Mouse (Mus musculus): Measurements from ENCODE around the gene B3gnt2. TPM values are rescaled to one million over a fixed set of nuclear protein-coding genes. Genes with fewer than 3 reads are reported as not detected.

The B3gnt2 gene
- polyA plus RNA-seq, 1 experiment = 20.5 TPM

DNA sequence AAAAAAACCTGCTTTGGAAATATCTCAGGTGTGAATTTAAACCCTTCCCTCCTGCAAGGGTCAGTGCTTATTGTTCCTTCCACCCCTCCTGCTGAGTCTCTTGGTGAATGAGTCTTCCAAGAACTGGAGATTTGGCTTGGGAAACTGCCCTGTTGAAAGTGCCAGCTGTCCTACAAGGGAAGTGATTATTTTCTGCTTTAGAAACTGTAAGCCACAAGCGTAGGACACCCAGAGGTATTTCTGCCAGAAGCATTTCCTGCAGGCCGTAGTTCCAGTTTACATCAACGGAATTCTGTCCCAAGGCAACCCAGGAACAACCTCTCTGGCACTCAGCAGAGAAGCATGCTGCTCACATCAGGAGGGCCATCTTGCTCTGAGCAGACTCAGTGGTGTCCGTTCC, 12.6 kb upstream of the B3gnt2 start:
- TF ChIP-seq POLR2A (IDR thresholded peaks at IDR 0.05; ENCODE audit: borderline replicate concordance, low read depth, low read length) = no peak
- TF ChIP-seq CTCF (IDR thresholded peaks at IDR 0.05; ENCODE audit: low read depth, low read length) = no peak
- Histone ChIP-seq H3K4me1 (ENCODE audit: control insufficient read depth, insufficient read depth, low read length) (peaks cover 24% of the 10 kb centered on the region), H3K27ac (ENCODE audit: insufficient read depth, low read depth, low read length) (peak overlapping the region; percentile 7), H3K4me3 (ENCODE audit: insufficient read depth, low read length) (no peak overlapping the region)

DNA sequence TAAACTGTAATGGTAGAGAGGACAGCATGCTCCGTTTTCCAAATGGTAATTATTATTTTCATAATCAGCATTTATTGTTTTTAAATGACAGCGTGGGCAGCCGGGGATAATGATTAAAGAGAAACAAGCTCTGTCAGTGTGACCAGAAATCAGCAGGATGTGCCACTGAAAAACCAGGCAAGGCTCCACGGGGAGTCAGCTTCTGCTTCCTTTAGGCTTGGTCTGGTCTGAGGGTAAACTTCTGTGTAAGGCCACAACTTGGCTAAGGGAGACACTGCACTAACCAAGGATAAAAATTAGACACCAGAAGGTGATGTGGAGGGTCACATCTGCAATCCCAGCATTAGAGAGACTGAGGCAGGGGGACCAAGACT, 11.5 kb upstream of the B3gnt2 start:
- TF ChIP-seq CTCF (IDR thresholded peaks at IDR 0.05; ENCODE audit: low read depth, low read length) (no peak), POLR2A (IDR thresholded peaks at IDR 0.05; ENCODE audit: borderline replicate concordance, low read depth, low read length) (no peak)
- peaks cover 31% of the 10 kb centered on the region for H3K4me1 ChIP-seq (ENCODE audit: control insufficient read depth, insufficient read depth, low read length)
- peak overlapping the region; percentile 91 for H3K27ac ChIP-seq (ENCODE audit: insufficient read depth, low read depth, low read length)
- peak overlapping the region; percentile 56 for H3K4me3 ChIP-seq (ENCODE audit: insufficient read depth, low read length)

DNA sequence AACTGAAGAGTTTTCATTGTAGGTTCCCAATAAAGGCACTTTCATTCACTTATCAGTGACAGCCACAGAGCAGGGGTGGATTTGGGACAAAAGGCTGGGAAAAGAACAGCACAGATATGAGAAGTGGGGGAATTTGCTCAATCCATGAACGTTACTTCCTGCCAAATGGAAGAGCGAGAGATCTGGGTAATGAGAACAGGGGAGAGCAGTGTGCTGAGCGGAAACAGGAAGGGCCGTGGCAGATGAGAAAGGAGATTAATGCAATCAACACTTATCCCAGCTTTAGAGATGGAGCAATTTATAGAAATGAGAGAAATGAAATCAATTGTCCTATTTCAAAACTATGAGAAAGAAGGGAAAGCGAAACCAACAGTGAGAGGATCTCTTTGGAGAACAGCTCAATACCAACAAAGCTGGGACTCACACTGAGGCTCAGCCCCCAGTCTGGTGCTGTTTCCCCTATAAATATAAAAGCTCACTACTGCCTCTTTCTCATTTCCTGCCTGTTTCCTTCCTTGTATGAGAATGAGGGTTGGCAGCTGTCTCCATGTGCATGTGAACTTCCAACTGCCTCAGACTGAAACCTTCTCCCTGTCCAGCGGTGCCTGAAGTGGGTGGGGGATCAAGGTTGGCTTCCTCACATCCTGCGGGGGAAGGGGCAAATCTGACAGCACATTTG, 11.0 kb upstream of the B3gnt2 start:
- TF ChIP-seq POLR2A (IDR thresholded peaks at IDR 0.05; ENCODE audit: borderline replicate concordance, low read depth, low read length) (no peak), CTCF (IDR thresholded peaks at IDR 0.05; ENCODE audit: low read depth, low read length) (no peak)
- Histone ChIP-seq H3K4me3 (ENCODE audit: insufficient read depth, low read length) (peak overlapping the region; percentile 56), H3K27ac (ENCODE audit: insufficient read depth, low read depth, low read length) (peak overlapping the region; percentile 91), H3K4me1 (ENCODE audit: control insufficient read depth, insufficient read depth, low read length) (peaks cover 36% of the 10 kb centered on the region)

DNA sequence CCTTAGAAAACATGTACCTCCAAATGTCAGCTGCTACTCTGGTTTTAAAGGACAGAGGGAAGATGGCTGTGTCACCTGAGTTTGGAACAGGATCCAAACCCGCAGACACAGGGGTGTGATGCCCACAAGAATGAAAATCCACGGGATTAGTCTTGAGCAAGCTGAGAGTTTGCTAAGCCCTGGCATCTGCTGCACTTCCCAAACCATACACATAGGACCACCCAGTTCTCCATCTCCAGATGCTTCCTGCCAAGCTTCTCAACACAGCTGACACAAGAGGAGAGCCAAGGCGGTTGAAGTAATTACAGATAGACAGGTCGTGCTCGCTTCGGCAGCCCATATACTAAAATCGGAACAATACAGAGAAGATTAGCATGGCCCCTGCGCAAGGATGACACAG, 7.8 kb upstream of the B3gnt2 start:
- no peak overlapping the region for H3K27ac ChIP-seq (ENCODE audit: insufficient read depth, low read depth, low read length)
- H3K4me3 ChIP-seq (ENCODE audit: insufficient read depth, low read length) = no peak overlapping the region
- peaks cover 39% of the 10 kb centered on the region for H3K4me1 ChIP-seq (ENCODE audit: control insufficient read depth, insufficient read depth, low read length)
- TF ChIP-seq CTCF (IDR thresholded peaks at IDR 0.05; ENCODE audit: low read depth, low read length) (no peak), POLR2A (IDR thresholded peaks at IDR 0.05; ENCODE audit: borderline replicate concordance, low read depth, low read length) (no peak)

DNA sequence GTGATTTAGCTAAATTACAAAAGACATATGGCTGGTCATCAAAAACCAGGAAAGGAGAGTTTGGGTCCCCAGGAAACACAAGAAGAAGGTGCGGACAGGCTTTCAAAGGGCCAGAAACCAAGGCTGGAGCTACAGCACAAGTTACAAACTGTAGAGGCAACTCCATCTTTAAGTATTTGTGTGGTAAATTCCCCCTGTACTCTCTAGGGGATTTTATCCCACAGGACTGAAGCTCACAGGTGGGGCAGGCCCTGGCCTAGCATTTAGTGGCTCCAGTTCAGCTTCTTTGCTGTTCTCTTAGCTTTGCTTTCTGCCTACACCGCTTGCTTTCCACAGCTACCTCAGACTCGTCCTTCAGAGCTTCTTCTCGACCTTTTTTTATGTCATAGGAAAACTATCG, 6.9 kb upstream of the B3gnt2 start:
- TF ChIP-seq CTCF (IDR thresholded peaks at IDR 0.05; ENCODE audit: low read depth, low read length) (no peak), POLR2A (IDR thresholded peaks at IDR 0.05; ENCODE audit: borderline replicate concordance, low read depth, low read length) (no peak)
- no peak overlapping the region for H3K27ac ChIP-seq (ENCODE audit: insufficient read depth, low read depth, low read length)
- peaks cover 30% of the 10 kb centered on the region for H3K4me1 ChIP-seq (ENCODE audit: control insufficient read depth, insufficient read depth, low read length)
- no peak overlapping the region for H3K4me3 ChIP-seq (ENCODE audit: insufficient read depth, low read length)

DNA sequence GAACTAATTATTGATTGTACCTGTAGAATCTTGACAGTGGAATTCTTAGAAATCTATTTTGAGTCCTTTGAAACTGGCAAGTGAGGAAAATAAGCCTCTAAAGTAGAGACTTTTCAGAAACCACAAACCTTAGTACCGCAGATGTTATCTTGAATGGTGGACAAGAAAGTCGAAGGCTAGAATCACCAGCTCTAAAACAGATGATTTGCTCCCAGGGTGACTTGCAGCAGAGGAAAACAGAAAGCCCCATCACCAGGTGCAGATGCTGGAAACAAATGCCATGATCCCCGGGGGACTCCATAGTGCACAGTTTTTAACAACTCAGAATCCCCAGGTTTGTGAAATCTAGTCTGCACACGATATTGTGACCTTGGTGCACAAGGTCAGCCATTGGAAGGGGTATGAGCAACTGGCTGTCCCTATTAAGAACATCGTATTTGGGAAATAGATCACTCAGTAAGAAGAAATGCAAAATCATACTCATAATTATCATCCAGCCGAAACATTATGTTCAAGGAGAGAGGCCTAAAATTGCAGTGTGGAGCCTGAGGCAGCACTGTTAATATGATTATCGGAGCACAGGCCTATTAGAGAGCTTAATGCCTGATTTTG, 5.0 kb upstream of the B3gnt2 start:
- Histone ChIP-seq H3K27ac (ENCODE audit: insufficient read depth, low read depth, low read length) (no peak overlapping the region), H3K4me1 (ENCODE audit: control insufficient read depth, insufficient read depth, low read length) (peaks cover 30% of the 10 kb centered on the region), H3K4me3 (ENCODE audit: insufficient read depth, low read length) (no peak overlapping the region)
- TF ChIP-seq CTCF (IDR thresholded peaks at IDR 0.05; ENCODE audit: low read depth, low read length) (no peak), POLR2A (IDR thresholded peaks at IDR 0.05; ENCODE audit: borderline replicate concordance, low read depth, low read length) (no peak)

DNA sequence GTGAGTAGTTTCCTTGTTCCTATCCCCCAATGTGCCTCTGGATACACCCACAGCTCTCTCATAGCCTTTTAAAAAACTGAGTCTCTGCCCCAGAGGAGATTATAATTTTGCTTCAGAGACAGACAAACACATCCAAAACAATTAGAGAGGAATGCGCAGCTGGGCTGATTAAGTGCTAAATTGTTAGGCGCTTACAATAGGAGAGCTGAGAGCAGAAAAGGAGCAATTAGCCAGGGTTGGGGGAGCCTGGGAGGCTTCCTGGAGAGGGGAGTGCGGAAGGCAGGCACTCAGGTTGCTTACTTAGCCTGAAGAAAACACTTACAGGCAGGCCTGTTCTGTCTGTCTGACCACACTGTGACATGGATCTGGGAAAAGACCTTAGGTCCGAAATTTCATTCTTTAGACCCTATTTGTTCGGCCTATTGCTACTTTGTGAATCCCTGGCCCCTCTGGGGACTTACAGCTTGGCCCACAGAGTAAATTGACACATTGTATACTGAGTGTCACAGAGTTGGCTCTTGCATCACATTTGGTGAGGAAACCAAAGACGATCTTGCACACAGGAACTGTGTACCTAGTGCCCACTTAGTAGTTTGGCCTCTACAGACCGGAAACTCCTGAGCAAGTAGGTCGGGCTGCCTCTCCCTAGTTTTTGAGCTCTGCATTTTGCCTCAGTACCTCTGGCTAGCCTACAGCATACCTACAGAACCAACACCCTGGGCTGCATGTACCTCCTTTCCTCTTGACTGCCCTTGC, 3.7 kb upstream of the B3gnt2 start:
- Histone ChIP-seq H3K4me3 (ENCODE audit: insufficient read depth, low read length) (no peak overlapping the region), H3K27ac (ENCODE audit: insufficient read depth, low read depth, low read length) (no peak overlapping the region), H3K4me1 (ENCODE audit: control insufficient read depth, insufficient read depth, low read length) (peaks cover 28% of the 10 kb centered on the region)
- TF ChIP-seq CTCF (IDR thresholded peaks at IDR 0.05; ENCODE audit: low read depth, low read length) (no peak), POLR2A (IDR thresholded peaks at IDR 0.05; ENCODE audit: borderline replicate concordance, low read depth, low read length) (no peak)

DNA sequence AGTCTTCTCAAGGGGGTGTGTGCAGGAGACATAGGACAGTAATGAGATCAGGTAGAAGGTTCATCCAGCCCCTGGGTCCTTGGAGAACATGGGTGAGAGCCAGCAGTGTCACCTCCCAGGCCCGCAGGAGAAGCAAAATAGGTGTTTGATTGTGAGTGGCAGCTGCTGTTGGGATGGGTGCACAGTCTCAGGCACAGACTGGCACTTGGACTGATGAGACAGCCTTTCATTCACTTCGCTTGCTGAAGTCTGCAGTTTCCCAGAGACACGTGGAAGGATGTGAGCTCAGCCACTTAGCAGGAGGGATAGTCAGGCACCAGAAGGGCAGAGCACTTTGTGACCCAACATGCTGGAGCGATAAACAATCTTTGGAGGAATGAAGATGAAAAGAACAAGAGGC, 2.8 kb upstream of the B3gnt2 start:
- Histone ChIP-seq H3K4me3 (ENCODE audit: insufficient read depth, low read length) (no peak overlapping the region), H3K4me1 (ENCODE audit: control insufficient read depth, insufficient read depth, low read length) (peaks cover 26% of the 10 kb centered on the region), H3K27ac (ENCODE audit: insufficient read depth, low read depth, low read length) (no peak overlapping the region)
- no peak for TF ChIP-seq POLR2A (IDR thresholded peaks at IDR 0.05; ENCODE audit: borderline replicate concordance, low read depth, low read length)
- no peak for TF ChIP-seq CTCF (IDR thresholded peaks at IDR 0.05; ENCODE audit: low read depth, low read length)

DNA sequence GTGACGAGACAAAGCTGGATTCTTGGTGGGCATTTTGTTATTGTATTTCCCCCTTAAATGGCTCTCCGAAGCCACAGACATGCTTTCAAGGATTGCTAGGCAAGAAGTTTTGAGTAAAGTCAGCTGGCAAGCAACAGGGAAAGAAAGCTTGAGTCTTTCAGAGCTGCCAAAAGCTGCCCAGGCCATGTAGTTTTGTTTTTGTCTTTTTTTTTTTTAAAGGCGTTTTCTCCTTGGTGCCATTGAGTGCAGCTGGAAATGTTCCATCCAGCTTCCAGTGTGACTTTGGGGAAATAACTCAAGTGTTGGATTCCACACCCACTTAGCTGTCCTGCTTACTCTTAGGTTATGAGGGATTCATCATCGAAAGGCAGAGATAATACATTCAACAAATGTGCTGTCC, 554 bp upstream of the B3gnt2 start:
- TF ChIP-seq POLR2A (IDR thresholded peaks at IDR 0.05; ENCODE audit: borderline replicate concordance, low read depth, low read length) (no peak), CTCF (IDR thresholded peaks at IDR 0.05; ENCODE audit: low read depth, low read length) (no peak)
- H3K4me1 ChIP-seq (ENCODE audit: control insufficient read depth, insufficient read depth, low read length) = peaks cover 14% of the 10 kb centered on the region
- no peak overlapping the region for H3K4me3 ChIP-seq (ENCODE audit: insufficient read depth, low read length)
- no peak overlapping the region for H3K27ac ChIP-seq (ENCODE audit: insufficient read depth, low read depth, low read length)
